Mouse (Mus musculus) olfactory bulb, adult 2 months (tissue): Measurements from ENCODE around the gene Nos1ap.

Experiments used
- CTCF ChIP-seq: fragments of 200-500 bp; IDR thresholded peaks from 2 replicates; pipeline ENCODE4 v1.5.1; 2012; ENCODE audit warnings: low read depth, mild to moderate bottlenecking, low read length, moderate library complexity; ENCODE audit not compliant: insufficient read depth
- POLR2A ChIP-seq: fragments of 200-500 bp; IDR thresholded peaks from 2 replicates; pipeline ENCODE4 v1.6.1; 2012; ENCODE audit warnings: mild to moderate bottlenecking, low read depth, low read length, moderate library complexity; ENCODE audit not compliant: insufficient read depth

DNA sequence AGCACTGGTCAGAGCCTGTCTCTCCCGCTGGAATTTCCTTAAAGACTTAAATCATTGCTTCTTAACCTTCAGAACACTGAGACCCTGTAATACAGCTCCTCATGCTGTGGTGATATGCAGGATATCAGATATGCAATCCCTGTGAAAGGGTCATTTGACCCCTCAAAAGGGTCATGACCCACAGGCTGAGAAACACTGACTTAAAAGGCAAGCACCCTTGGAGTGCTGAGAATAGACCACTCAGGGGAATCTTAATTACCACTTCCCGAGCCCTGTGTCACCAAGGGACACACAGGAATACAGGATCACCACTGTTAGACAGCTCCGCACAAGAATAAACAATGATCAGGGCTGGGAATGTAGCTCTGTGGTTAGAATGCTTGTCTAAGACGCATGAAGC, 91.0 kb downstream of the Nos1ap start:
- no peak for TF ChIP-seq POLR2A
- TF ChIP-seq CTCF = no peak
